Mouse (Mus musculus): ENCODE results near the gene Dnaaf3. TPM values are rescaled to one million over a fixed set of nuclear protein-coding genes. Genes with fewer than 3 reads are reported as not detected.
"Not testable (repeated sequence)": the region's sequence is repeated elsewhere in the genome, so short reads cannot be mapped to it uniquely, and the experiment has no call there.

The Dnaaf3 gene
- total RNA-seq (2015; ENCODE audit: low replicate concordance) = not detected in 2 replicates
- total RNA-seq (2017; ENCODE audit: low replicate concordance) = 0.64 TPM in 1 of 2 replicates, not detected in the other

- no peak; the same call in 1 of the 2 replicates for ATAC-seq (replicated peaks; ENCODE audit: low FRiP score, poor library complexity, severe bottlenecking)
Observed at GRCm38 (mm10) chr7:4532005-4532729, at the start of gene Dnaaf3. Dnaaf3 (minus strand) TSS chr7:4532453.

- ATAC-seq (replicated peaks; ENCODE audit: low FRiP score, poor library complexity, severe bottlenecking) = not testable (repeated sequence)
Observed at GRCm38 (mm10) chr7:4581481-4581880, 49.2 kb upstream of the Dnaaf3 start.

- ATAC-seq (replicated peaks; ENCODE audit: low FRiP score, poor library complexity, severe bottlenecking) = not testable (repeated sequence)
Observed at GRCm38 (mm10) chr7:4572361-4572760, 40.1 kb upstream of the Dnaaf3 start.

- ATAC-seq (replicated peaks; ENCODE audit: low FRiP score, poor library complexity, severe bottlenecking) = no peak
Observed at GRCm38 (mm10) chr7:4562660-4563059, 30.4 kb upstream of the Dnaaf3 start.

- ATAC-seq (replicated peaks; ENCODE audit: low FRiP score, poor library complexity, severe bottlenecking) = no peak
Observed at GRCm38 (mm10) chr7:4557167-4557560, 24.9 kb upstream of the Dnaaf3 start.

- ATAC-seq (replicated peaks; ENCODE audit: low FRiP score, poor library complexity, severe bottlenecking) = peak; percentile 83
Observed at GRCm38 (mm10) chr7:4556256-4557166, 24.3 kb upstream of the Dnaaf3 start.

- no peak for ATAC-seq (replicated peaks; ENCODE audit: low FRiP score, poor library complexity, severe bottlenecking)
Observed at GRCm38 (mm10) chr7:4547221-4547641, 15.0 kb upstream of the Dnaaf3 start, which contains the start of gene Syt5. Syt5 (minus strand) TSS chr7:4547541.

- no peak for ATAC-seq (replicated peaks; ENCODE audit: low FRiP score, poor library complexity, severe bottlenecking)
Observed at GRCm38 (mm10) chr7:4546591-4547131, 14.4 kb upstream of the Dnaaf3 start.

- ATAC-seq (replicated peaks; ENCODE audit: low FRiP score, poor library complexity, severe bottlenecking) = no peak
Observed at GRCm38 (mm10) chr7:4546050-4546449, 13.8 kb upstream of the Dnaaf3 start.

- no peak for ATAC-seq (replicated peaks; ENCODE audit: low FRiP score, poor library complexity, severe bottlenecking)
Observed at GRCm38 (mm10) chr7:4542013-4542412, 9.8 kb upstream of the Dnaaf3 start.

- no peak for ATAC-seq (replicated peaks; ENCODE audit: low FRiP score, poor library complexity, severe bottlenecking)
Observed at GRCm38 (mm10) chr7:4541344-4541743, 9.1 kb upstream of the Dnaaf3 start.

- ATAC-seq (replicated peaks; ENCODE audit: low FRiP score, poor library complexity, severe bottlenecking) = no peak
Observed at GRCm38 (mm10) chr7:4539019-4539418, 6.8 kb upstream of the Dnaaf3 start.

- no peak for ATAC-seq (replicated peaks; ENCODE audit: low FRiP score, poor library complexity, severe bottlenecking)
Observed at GRCm38 (mm10) chr7:4537181-4537580, 4.9 kb upstream of the Dnaaf3 start.

- ATAC-seq (replicated peaks; ENCODE audit: low FRiP score, poor library complexity, severe bottlenecking) = no peak
Observed at GRCm38 (mm10) chr7:4536369-4536768, 4.1 kb upstream of the Dnaaf3 start.

- ATAC-seq (replicated peaks; ENCODE audit: low FRiP score, poor library complexity, severe bottlenecking) = not testable (repeated sequence)
Observed at GRCm38 (mm10) chr7:4530166-4530565, 2.1 kb downstream of the Dnaaf3 start.

GRCm38 (mm10) chr7:4527302-4527689 lies 5.0 kb downstream of the Dnaaf3 start:
- ATAC-seq (replicated peaks; ENCODE audit: low FRiP score, poor library complexity, severe bottlenecking) = no peak

- peak; percentile 85 for ATAC-seq (replicated peaks; ENCODE audit: low FRiP score, poor library complexity, severe bottlenecking)
Observed at GRCm38 (mm10) chr7:4526341-4527301, 5.6 kb downstream of the Dnaaf3 start.

GRCm38 (mm10) chr7:4524212-4524922 lies 7.9 kb downstream of the Dnaaf3 start, which contains the start of gene Tnni3:
Tnni3 (minus strand) TSS chr7:4524229.
- ATAC-seq (replicated peaks; ENCODE audit: low FRiP score, poor library complexity, severe bottlenecking) = 0 out of 2 replicates have a peak, but pooled peaks have one; percentile 51

Measured in erythroid progenitor cell, adult 5-6 weeks (primary cell).